Mouse (Mus musculus) frontal cortex, postnatal 10 days (tissue): ENCODE data around the gene Dydc1.

Experiments used
- DNase-seq, 2 experiments: peaks; one replicate each; pipeline ENCODE4 v3.0.0; 2022; ENCODE audit warnings: low spot score in 2 of 2, mixed read lengths in 1 of 2

Dydc1 gene

DNA sequence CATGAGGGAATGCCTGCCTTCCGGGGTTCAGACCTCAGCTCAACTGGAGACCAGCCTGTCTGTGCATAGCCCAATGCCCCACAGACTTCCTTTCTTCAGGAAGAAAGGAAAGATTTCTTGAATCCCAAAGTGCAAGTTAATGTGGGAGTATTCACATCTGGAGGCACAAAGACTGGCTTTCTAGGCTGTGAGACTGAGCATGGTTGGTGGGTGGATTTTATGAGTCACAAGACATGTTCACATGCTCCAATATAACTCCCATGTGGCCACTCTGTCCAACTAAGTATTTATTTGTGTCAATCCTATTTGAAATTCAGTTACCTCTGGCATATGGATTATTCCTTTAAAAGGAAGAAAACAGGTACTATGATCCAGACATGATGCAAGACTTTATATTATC is 26.0 kb downstream of the Dydc1 start:
- no peak for DNase-seq

DNA sequence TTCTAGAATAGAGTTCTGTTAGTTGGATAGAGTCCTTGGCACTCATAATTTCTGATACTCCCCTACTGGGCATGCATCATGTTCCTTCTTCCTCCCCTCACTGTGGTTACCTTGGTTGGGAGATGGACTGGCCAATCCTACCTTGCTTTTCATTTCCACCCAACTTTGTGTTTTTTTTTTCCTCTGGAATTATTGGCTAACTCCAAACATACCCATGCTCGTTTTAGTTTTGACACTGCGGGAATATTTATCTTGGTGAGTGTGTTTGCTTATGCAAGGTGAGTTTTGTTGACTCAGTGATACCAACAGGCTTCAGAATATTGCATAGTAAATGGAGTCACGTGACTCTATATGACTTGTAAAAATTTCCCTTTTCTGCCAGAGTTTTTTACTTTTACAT is 28.0 kb downstream of the Dydc1 start:
- DNase-seq: no peak

DNA sequence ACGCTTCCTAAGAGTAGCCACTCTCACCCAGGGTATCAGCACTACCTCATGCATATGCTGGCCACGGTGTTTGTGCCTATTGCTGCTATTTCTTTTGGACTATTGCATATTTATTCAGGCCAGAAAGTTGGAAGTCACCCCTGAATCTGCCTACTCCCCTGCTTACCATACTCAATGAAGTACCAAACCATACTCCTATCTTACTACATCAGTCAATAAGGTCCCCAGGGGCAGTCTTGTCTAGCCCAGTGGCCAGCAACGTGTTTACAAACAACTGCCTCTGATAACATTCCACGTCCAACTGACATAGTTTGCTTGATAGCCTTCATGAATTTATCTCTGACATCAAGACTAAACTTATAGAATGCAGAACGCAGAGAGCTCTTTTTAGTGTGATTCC is 28.5 kb downstream of the Dydc1 start:
- no peak for DNase-seq

DNA sequence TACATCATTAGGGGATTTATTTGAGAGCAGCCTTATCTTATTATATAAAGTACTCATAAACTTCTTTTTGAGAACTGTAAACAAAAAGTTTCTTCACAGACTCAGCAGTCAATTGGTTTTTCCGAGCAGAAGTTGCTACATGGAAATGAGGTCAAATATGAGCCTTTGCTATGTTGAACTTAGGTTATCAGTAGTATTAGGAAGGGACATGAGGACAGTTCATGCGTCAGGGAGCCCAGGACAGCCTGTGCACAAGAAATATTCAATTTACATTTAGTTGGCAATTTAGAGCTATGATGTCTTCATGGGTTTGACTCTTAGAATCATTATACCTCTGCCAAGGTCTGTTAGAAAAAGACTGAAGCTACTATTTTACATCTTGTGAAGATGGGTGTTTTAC is 29.6 kb downstream of the Dydc1 start:
- no peak for DNase-seq

DNA sequence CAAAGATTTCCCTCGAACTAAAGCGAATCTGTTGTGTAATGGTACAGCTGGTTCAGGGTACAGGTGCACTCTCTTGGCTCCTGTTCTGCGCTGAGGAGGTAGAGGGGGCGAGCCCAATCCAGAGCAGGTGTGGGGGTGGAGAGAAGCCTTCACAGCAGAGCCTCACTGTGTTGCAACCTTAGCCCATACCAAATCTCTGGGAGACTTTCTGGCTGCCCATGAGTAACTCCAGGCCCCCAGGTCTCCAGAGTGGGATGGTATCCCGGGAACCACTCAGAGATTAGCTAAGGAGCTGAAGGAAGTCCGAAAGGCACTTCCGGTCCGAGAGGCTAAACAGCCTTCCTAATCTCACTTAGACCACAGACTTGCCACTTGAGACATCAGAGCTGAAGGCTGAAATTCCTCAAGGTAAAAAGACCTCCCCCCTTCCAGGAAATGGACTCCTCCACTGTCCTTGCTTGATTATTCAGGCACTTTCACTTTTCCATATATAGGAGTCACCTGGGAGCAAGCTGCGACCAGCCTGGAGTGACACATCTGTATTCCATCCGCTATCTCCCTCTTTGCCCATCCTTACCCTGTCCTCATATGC is 32.2 kb downstream of the Dydc1 start, which contains the start of gene Mat1a:
TSS of gene Mat1a (plus strand) at position 183 of the 592 bp plus-strand sequence.
- DNase-seq: no peak

DNA sequence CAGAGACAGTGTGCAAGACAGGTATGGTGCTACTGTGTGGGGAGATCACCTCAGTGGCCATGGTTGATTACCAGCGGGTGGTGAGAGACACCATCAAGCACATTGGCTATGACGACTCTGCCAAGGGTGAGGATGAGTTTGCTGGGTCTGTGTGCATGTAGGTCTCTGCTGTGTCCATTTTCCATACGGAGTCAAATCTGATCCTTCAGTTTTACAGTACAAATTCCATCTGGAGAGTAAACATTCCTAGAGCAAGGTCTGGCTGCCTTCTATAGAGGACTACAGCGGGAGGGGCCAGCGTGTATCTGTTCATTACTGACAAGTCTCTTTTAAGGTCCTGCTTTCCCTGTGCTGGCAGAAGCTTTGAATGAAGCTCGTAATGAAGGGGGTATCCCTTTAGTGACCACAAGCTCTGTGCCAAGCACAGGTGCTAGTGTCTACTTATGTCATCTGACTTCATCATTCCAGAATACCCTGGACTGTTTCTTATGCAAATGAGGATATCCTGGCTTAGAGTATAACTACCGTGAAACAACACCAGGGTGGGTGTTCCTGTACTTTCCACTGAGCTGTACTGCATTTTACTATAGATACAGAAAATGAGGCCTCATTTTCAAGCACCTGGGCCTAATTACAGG is 38.4 kb downstream of the Dydc1 start:
- DNase-seq: no peak

DNA sequence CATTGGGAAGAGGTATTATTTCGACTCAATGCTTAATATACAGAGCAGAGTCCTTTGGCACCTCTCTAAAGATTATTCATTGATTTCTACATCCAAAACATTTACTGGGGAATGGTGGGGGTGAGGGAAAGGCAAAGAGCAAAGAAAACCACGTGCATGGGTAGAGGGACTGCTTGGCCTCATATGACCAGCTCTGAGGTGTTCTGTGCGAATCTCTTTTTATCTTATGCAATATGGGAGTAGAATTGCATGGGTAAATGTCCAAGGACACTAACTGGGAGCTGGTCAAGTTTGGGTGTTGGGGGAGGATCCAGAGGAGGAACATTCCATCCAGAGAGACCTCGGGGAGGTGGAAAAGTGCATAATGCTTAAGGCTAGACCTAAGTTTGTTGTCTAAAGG is 40.2 kb downstream of the Dydc1 start:
- no peak for DNase-seq

DNA sequence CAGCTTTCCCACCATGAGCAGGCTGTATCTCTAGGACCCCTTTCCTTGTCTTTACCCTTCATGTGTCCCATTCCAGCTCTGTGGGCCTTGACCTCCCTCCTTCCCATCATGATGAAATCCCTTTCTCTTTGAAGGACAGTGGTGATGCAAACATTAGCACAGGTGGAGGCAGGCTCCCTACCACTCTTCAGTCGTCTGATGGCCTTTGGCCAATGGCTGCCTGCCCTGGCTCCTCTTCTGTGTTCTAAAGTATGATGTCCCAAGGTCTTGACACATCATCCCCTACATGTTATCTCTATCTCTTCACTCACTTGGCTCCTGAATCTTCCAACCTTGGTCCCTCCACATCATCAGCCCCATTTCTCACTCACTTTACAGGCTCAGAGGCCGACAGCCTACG is 43.6 kb downstream of the Dydc1 start:
- DNase-seq: no peak

DNA sequence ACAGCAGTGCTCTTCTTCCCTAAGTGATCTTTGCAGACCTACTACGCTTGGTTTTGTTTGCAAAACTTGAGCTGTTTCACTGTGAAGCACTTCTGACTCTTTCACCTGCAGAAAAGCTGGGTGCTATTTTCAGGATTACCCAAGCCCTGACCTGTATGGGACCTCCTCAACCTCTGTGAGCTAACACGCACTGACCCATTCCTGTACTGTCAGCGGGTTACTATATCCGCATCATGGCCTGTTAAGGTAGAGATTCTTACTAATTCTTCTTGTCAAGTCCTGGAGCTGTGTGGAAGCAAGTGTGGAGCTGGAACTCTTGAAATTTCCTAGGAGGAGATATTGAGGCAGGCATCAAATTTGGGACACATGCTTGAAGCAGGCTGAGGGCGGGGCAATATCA is 52.0 kb downstream of the Dydc1 start:
- DNase-seq: no peak

DNA sequence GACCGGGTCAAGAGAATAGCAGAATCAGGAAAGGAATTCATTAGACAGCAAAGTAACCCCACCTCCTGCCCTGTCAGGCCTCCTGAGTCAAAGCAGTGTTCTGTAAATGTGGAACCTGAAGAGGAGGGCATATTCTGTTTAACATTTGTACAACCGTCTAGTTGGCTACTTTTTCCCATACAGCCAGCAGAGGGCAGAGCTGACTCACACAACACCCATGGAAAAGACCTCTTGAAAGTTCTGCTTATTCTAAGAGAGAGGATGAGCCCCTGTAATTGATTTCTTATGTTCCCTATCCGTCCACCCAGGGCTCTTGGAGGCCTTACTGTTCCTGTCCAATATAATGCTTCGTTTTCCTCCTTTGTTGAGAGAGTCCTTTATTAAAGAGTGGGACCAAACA is 55.3 kb downstream of the Dydc1 start:
- DNase-seq: peak in 1 of 2 experiments; percentile 27

DNA sequence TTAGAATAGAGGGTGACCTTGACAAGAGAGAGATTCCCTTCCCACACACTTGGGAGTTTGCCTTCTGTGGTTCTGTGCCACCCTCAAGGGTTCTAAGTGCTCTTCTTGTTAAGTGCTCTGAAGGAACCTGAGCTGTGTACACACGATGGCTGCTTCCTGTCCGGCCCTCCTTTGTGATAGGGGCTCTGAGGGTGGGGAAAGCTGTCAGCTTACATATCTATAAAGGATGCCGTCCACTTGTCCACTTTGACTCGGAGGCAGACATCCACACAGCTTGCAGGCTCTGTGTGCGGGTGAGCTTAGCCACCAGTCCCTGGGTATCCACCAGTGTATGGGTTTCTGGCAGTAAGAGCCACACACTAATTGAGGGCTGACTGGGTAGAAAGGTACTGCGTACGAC is 58.8 kb downstream of the Dydc1 start, which contains the start of gene Sftpa1:
TSS of gene Sftpa1 (plus strand) at position 243 of the 400 bp plus-strand sequence.
- no peak for DNase-seq

DNA sequence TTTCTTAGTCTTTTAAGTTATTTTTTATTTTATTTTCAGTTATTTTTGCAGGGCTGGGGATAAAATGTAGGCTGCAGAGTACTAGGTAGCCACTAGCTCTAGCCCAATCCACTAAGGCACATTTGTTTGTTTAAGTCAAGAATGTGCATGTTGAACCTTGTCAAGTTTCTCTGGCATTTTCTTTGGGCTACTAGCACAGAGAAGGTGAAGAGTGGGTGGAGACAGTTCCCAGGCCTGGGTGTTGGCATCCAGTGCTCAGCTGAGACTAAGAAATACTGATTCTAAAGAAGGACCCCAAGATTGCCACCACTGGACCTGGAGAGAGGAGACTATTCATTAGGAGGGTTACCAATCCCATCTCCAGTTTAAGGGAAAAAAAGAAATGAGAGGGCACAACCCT is 64.3 kb downstream of the Dydc1 start:
- no peak for DNase-seq

DNA sequence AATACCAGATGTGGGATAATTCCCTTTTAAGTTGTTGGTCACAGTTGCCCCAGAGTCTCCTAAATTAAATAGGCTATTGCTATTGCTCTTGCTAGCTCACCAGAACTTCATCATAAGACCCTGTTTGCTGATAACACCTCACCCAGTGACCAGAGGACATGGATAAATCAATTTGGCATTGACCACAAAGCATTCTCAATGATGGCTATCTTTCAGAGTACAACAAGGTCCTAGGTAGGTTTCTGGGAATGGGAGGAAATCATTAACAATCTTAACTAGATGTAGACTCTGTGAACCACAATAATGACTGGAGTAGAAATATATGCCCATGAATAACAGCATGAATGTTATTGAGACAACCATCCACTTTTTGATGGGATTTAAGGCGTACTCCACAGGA is 68.0 kb downstream of the Dydc1 start:
- DNase-seq: no peak
